Mouse (Mus musculus) 416B (cell line): ENCODE measurements around the gene Dst.

Source experiments
- DNase-seq: peaks from one replicate; pipeline ENCODE4 v3.0.0; 2011; ENCODE audit warnings: low read depth

Gene Dst

DNA sequence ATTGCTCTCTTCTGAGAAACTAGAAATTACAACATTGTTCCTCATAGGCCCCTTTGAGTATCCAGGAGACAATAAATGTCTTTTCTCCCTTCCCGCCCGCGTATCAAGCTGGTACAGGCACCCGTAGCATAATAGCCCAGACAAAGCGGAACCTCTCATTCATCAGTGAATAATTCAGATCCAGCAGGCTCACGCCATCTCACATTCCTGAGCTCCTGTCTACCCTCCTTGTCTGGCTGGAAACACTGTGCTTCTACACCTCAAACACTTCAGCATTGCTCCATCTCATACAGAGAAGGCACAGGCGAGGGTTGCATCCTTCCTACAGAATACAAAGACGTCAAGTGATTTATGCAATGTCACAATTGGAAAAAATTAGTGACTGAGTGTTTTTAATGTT, 23.8 kb downstream of the Dst start:
- no peak for DNase-seq

DNA sequence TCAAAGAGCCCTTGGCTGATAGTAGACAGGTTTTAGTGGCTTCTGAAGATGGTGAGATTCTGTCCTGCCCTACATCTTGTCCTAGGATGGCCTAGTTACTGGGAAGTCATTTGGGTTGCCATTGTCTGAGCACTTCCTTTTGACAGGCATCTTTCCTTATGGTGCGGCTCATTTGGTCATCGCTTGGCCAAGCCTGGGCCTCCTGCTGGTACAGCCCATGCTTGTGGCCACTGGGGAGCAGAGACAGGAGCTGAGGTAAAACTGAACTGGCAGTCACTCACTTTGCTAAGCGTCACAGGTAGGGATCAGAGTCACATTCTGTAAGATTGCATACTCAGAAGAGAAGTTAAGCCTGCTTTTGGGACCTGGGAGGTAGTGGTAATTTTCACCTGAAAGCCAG, 24.2 kb downstream of the Dst start:
- DNase-seq: no peak

DNA sequence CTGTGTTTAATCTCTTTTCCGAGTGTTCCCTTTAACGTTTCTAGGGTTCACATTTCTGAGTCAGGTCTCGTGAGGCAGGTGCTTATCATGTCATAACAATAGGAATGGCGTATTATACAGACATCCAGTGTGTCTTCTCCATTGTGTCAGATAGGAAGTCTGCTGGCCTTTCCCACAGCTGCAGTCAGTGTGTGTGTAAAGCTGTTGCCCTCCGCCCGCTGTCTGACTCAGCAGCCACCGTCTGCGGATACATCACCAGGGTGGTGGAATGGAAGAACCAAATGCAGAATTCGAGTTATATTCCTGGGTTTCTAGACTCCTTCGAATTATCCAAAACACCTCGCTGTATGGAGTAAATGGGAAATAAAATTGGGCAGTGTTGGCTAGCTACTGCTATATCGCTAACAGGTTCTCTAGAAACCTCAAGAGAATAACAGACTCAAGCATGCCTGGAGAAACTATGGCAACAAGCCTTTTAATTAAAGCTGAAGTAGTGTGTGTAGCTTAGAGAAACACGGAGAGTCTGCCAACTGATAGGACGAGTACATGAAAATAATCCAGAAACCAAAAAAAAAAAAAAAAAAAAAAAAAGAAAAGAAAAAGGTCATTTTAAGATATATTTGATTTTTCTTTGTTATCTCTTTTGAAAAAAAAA, 24.9 kb downstream of the Dst start:
- no peak for DNase-seq

DNA sequence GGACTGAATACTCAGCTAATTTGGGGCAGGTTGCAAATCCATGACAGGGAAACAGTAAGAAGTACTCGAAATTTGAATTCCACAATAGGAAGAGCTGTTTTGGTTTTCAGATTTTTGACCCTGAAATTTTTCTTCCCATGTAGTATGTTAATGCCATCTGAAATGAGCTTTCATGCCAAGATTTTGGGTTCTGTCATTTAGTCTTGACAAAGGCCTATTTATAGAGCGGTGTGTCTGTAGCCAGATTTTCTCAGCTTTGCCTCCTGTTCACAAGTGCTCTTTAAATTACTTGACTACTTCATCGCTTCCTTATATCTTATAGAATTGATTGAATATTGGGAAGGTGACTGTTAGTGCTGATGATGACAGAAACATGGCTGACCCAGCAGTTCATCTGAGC, 27.9 kb downstream of the Dst start:
- no peak for DNase-seq

DNA sequence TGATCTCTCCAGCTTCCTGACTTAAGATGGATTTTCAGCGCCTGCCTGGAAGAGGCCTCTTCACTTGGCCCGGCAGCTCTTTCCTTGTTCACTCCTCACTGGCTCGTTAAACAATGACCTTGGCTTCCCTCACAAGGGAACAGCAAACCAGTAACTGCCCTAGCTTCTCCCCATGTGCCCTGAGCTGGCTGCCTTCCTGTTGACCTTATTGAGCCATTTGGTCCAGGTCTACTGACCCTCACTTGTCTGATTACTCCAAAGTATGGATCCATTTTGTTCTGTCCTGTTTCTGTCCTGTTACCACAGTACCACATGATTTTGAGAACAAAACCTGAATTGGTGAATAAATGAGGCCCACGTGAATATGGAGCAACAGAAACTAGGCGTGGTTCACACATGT, 31.8 kb downstream of the Dst start:
- DNase-seq: no peak

DNA sequence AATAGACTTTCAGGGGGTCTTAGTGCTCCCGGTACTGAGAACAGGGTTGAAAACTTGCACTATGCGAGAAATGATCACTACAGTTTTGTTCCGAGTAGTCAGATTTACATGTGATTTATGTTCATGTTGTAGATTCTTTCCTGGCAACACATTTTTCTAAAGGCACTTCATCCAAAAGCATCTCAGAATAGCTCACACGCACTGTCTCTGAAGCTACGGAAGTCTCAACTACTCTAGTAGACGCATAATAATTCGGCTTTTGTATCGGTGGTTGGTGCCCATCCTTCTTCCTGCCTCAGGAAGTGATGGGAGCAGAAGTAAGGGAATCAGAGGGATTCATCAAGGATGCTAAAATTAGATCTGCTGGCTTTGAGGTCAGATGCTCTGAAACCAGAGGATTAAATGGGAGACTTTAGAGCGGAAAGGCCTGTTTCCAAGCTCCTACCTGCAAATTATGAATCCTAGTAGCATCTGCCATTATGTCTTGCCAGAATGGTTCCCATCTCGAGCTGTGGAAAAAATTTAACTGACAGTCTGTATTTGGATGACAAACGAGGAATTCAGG, 32.4 kb downstream of the Dst start:
- DNase-seq: no peak

DNA sequence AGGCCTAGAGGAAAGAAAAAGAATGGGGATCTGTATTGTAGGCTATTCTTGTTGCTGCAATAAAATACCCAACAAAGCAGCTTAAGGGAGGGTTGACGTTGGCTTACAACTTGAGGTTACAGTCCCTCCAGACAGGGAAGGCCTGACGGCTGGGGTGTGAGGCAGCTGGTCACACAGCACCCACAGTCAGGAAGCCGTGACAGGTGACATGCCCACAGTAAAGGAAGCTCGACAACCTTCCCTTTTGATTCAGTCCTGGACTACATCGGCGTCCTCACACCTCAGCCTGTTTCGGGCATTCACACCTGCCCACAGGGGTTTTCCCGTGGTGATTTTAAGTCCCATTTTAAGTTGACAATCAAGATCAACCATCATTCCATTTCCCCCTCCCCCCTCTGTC, 34.6 kb downstream of the Dst start:
- DNase-seq: no peak

DNA sequence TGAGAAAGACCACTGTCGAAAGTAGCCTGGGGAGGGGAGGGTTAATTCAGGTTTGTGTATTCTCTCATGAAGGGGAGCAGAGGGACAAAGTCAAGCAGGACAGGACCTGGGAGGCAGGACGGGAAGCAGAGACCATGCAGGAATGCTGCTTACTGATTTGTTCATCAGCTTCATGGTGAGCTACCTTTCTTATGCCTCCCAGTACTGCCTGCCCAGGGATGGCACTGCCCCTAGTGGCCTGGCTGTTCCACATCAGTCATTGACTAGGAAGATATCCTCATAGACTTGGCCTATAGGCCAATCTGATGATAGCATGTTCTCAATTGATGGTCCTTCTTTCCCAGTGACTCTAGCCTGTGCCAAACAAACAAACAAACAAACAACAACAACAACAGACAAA, 35.9 kb downstream of the Dst start:
- no peak for DNase-seq

DNA sequence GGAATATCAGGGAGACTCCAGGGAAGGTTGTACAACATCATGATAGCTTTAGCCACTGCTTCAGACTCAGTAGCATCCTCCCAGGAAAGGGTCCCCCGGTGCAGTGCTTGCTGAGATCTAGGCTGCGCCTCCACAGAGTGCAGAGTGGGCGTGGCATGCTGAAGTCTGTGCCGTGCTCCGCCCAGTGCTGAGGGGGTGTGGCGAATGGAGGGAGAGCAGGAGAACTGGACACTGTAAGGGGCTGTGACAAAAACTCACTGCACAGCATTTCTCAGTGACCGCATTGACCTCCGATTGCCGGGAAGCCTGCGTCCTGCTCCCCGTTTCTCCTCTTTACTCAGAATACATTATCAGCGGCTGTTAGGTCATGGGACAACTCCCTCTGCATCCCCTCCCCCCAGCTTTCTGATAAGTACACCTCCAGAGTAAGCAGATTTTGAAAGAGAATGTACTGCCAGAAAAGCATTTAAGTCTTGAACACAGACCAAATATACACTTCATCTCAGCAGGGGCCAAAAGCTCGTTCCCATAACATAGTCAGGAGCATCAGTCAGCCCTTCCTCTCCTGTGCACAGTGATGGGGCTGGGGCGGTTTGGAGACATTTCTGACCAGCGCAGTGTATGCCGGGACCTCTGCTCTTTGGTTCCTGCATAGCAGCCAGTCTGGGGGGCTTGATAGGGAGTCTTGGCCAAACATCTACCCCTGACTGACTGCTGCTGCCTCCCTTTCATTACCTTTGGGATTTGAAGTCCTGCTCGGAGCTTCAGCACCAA, 37.1 kb downstream of the Dst start:
- DNase-seq: no peak

DNA sequence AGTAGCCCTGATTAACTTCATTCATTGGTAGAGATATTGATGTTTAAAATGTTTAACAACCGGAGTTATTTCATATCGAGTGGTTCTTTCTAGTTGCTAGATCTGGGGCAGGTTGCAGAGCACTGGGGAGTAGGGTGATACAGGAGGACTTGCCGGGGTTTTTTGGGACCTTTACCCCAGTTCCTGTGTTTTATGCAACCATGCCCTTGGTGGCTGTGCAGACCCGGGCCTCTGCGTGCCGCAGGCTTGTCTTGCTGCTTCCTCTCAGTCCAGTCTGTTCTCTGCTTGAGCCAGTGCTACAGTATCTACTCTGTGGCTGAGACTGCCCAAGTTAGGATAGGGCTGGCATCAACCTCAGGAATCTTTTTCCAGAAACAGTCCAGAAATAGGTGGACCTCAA, 37.7 kb downstream of the Dst start:
- DNase-seq: no peak

DNA sequence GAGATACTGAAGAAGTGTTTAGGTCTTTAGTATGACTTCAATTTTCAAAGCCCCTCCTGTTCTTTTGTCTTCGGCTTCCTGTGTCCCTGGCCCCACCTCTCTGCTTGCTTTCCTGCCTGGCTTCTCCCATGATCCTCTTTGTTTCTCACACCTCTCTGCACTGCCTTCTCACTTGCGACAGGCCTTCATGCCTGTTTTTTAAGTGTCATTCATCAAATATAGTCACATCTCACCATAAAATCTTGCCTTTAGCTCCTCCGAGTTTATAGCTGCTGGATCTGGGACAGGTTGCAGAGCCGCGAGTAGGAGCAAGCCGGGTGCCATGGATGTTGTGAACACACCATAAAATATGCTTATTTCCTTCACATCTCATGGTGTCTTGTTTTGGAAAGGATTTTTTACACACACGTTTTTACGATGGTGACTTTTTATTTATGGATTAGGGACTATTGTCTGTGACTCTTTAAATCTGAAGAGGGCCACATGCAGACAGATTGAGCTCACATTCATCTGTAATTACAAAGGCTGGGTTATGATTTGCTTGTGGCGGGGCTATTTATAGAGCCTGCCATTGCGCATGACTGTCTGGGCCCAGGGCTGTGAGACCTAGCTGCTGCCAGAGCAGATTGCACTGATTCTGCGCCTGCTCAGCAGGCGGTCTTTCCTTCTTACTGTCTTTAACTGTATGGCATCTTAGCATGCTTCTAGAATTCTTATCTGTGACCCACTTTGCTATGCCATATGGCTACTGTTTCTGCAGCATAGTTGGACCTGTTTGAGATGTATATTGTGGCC, 38.8 kb downstream of the Dst start:
- no peak for DNase-seq

DNA sequence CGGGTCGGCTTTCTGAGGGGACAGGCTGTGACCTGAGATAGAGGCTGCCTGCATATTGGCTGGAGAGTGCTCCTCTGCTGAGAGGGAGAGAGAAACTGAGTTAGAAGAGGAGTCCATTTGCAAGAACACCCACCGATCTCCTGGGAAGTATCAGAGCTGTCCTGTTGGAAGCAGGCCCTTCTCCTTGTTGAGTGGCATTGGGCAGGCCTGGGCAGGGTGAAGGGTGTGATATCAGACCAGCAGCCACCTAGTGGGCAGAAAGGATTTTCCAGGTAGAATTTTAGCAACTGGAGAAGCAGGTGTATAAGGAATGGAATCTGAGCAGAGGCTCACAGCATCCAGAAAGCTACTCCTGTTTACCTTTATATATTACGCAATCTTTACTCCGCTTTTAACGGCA, 39.8 kb downstream of the Dst start:
- no peak for DNase-seq

DNA sequence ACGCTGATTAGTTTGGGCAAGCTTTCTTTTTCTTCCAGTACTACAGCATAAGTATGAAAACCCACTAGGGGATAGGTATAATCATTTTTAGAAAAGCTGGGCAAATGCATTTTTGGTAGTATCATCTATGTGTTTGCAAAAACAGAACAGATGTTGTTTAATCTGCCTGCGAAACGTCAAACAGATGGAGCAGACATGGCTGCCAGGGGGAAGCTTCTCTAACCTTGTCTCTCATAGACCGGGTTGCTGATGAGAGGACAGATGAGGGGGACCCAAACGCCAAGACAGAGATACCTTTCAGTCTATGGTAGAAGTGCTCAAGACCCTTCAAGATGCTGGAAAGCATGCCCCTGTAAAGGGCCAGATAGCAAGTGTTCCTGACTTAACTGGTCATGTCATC, 40.5 kb downstream of the Dst start:
- no peak for DNase-seq

DNA sequence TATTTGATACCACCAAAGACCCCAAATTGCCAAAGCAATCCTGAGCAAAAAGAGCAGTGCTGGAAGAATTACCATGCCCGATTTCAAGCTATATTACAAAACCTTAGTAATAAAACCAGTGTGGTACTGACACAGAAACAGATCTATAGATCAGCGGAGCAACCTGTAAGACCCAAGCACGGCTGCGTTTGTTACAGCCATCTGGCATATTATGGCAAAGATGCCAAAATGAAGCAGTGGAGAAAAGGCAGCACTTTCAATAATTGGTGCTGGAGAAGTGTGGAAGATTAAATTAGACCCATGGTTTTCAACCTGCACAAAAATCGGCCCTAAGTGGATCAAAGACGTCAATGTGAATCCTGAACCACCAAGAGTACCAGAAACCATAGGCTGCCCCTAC, 47.6 kb downstream of the Dst start:
- no peak for DNase-seq

DNA sequence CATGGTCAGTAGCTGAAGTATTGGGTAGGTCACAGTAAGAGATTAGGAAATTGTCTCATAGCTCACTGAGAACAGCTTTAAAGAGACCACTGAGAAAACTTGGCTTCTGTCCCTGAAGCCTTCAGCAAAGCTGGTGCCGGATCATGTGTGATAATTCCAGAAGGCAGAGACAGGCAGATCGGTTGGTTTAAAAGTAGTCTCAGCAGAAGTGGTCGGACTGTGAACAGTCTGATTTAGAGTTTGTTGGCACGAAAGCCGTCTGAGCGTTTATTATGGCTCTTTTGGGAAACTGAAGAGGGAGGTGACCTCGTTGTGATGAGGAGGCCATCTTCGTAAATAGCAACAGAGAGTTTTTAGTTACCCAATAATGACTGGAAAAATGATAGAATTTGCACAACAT, 52.4 kb downstream of the Dst start:
- DNase-seq: no peak

DNA sequence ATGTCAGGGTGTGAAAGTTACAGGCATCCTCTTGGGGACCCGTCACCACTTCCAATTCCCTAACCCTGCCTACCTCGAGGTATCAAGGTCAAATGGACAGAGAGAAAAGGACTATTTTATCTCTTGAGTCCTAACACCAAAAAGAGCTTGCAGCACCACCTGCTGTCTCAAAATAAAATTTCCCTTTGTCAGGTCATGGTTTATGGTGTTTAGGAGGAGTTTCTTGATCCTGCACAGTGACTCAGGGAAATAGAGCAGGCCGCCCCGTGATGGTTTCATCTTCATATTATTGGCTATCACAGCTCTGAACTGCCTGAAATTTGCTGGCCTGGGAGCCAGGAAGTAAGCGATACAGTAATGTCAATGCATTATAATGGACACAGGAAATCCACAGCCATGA, 56.6 kb downstream of the Dst start:
- peak; percentile 80 for DNase-seq

DNA sequence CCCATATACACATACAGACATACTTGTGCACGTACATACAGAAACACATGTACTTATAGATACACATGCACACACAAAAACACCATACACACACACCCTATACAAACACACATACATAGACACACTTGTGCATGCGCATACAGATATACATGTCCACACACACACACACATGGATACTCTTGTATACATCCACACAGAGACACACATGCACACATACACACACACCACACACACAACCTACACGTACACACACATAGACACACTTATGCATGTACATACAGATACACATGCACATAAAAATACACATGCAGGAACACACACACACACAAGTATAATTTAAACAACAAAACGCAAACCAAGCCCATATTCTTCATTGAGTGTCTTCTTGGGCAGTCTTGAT, 57.8 kb downstream of the Dst start:
- no peak for DNase-seq

DNA sequence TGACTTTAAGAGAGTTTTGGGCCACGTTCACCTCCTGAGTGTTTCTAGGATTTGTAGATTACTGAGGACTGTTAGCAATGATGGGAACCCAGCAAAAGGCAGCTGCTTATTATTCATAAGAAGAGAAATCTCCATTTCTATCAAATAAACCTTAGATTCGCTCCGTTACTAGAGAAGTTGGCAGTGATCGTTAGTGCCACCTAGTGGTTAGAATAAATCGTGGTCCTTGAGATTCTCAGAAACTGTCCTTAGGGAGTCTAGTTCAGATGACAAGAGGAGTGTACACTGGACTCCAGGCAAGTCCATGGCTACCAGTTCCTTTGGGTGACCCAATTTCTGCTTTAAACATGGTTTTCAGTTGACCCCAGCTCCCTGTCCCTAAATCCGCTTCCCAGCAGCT, 58.3 kb downstream of the Dst start:
- DNase-seq: peak; percentile 63

DNA sequence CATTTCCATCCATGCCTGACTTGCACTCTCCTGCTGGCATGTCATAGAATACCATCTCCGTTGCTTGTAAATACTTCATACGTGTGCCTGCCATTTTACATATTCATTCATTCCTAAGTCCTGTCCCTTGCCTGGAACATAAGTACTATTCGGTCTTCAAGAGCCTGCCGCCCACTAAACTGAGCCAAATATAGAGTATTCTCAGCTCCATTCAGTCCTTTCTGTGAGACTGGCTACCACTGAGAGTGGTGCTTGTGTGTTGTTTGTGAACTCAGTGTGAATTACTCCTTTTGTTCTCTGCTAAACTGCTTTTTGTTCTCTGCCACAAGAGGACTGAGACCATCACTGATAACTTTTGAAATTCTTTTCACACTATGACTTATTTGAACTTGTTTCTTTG, 59.2 kb downstream of the Dst start:
- no peak for DNase-seq

DNA sequence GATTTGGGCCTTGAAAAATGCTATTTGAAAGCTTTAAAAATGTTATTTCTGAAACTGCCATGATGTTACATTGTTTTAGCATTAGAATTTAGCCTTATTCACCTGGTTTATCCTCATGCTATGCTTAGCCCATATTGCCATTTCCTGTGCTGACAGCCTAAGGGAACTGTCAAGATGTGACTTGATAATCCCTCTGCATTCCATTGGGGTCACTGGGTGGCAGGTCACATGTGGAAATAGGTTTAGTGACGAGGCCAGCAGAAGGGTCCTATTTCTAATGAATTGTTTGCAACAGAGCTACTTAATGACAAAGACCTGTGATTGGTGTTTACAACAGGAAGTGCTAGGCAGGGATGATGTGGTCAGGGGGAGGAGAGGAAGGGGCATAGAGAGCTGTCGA, 61.9 kb downstream of the Dst start:
- no peak for DNase-seq

DNA sequence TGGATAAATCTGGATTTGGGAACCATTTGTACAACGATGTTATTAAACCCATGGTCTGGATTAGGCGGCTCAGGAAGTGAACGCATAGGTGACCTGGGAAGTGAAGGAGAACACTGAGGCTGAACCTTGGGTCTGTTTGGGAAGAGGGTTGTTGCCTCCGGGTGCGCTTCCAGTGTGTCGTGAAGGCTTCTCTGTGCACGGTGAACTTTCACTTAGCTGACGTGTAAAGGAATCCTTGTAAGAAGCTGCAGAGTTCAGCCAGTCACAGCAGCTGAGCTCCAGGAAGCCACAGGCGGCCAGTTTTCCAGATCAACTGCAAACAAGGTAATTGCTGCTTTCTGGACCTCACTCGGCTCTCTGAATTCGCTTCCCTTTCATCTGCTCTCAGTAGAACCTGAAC, 66.4 kb downstream of the Dst start:
- DNase-seq: no peak

DNA sequence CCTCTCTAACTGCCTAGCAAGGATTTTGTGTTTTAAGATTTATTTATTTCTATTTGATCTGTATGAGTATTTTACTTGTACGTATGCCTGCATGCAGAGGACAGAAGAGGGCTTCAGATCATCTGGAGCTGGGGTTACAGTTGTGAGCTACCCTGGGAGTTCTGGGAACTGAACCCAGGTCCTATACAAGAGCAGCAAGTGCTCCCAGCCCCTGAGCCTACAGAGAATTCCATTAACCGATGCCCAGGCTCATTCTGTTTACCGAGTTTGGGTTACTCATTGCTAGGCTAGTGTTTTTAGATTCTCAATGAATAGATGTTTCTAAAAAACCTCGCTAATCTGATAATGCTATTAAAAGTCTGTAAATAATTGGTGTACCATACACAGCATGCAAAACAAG, 67.3 kb downstream of the Dst start:
- DNase-seq: no peak

DNA sequence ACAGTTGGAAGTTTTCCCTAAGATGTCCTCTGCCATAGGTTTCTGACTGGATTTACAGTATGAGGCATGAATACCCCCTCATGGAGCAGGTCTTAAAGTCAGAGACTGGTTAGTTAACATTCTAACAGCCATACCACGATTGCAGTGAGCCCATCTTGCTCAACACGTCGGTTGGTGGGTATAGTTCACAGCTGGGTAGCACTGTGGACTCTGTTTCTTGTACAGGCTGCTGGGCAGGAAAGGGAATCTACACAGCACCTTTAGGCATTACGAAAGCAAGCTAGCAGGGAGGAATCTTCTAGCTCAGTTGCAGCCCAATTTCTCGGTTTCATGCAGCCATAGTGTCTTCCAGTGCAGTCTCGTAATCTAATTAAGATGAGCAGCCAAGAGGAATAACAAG, 69.8 kb downstream of the Dst start:
- DNase-seq: no peak
